Mouse (Mus musculus) heart, embryonic 15.5 days (tissue): ENCODE measurements around the gene Uap1l1. TPM values are rescaled to one million over a fixed set of nuclear protein-coding genes. Genes with fewer than 3 reads are reported as not detected.

ENCODE experiments used
- ATAC-seq: fragments of 200-750 bp; cut with Nextera tagmentation; replicated peaks from 2 replicates; pipeline ENCODE4 v1.8.0; 2017; ENCODE audit warnings: low read depth, moderate TSS enrichment; ENCODE audit not compliant: insufficient number of reproducible peaks, insufficient read depth, low FRiP score
- H3K27ac ChIP-seq: fragments of 300-500 bp; sonication (generic); 2 replicates; pipeline ENCODE4 v1.5.1; 2015; ENCODE audit warnings: mild to moderate bottlenecking, inconsistent platforms
- H3K27me3 ChIP-seq: fragments of 300-500 bp; sonication (generic); 2 replicates; pipeline ENCODE4 v1.6.1; 2015; ENCODE audit warnings: inconsistent platforms
- H3K36me3 ChIP-seq: fragments of 300-500 bp; sonication (generic); 2 replicates; pipeline ENCODE4 v1.6.1; 2015; ENCODE audit warnings: mild to moderate bottlenecking, inconsistent platforms
- H3K4me1 ChIP-seq: fragments of 300-500 bp; sonication (generic); replicated peaks from 2 replicates; pipeline ENCODE4 v1.6.1; 2015; ENCODE audit warnings: inconsistent platforms
- H3K4me2 ChIP-seq: fragments of 300-500 bp; sonication (generic); 2 replicates; pipeline ENCODE4 v1.6.1; 2015; ENCODE audit warnings: inconsistent platforms, mild to moderate bottlenecking, moderate library complexity
- H3K4me3 ChIP-seq: fragments of 300-500 bp; sonication (generic); 2 replicates; pipeline ENCODE4 v1.5.1; 2015; ENCODE audit warnings: mild to moderate bottlenecking, inconsistent platforms
- H3K9ac ChIP-seq: fragments of 300-500 bp; sonication (generic); 2 replicates; pipeline ENCODE4 v1.6.1; 2015; ENCODE audit warnings: mild to moderate bottlenecking, inconsistent platforms
- H3K9me3 ChIP-seq: fragments of 300-500 bp; sonication (generic); replicated peaks from 2 replicates; pipeline ENCODE4 v1.6.1; 2016; ENCODE audit warnings: inconsistent platforms
- WGBS: fragments of 180-500 bp; shearing (Covaris S2); methylation state at CpG from one replicate; pipeline ENCODE4 v1.1.7; 2015; ENCODE audit warnings: mixed read lengths; 5-methylcytosine and 5-hydroxymethylcytosine counted together
- polyA plus RNA-seq: library from polyadenylated mRNA; unstranded; fragments of >200 nt; fragmentation: Nextera tagmentation; extraction: Ambion mirVana; gene quantifications from 2 replicates; pipeline ENCODE4 v1.2.1, GENCODE M21; 2015

The Uap1l1 gene
- polyA plus RNA-seq, 1 experiment from 2014 or later: 13.9 TPM

DNA sequence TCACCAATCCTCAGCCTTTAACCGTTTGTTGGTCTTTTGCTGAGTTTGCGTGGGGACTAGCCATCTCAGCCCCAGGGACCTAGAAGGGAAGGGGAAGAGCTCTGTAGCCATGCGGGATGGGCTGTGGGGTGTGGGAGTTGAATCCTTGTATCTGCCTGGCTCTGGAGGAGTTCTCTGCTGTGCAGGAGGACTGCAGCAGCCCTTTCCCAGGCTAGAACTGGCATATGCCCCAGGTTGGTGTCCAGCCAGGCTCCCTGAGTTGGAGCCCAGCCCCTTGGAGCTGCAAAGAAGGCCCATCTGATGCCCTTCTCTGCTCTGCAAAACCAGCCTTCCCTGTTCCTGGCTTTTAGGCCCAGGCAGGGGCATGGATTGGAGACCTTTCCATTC lies 31.1 kb upstream of the Uap1l1 start:
- 35% methylated on average over 3 of the region's 3 CpGs for WGBS
- peaks cover 86% of the 10 kb centered on the region for H3K27me3 ChIP-seq
- H3K4me3 ChIP-seq: peak overlapping the region; percentile 37
- no peak for ATAC-seq
- H3K36me3 ChIP-seq: no peaks in the 10 kb centered on the region
- no peaks in the 10 kb centered on the region for H3K9me3 ChIP-seq
- peaks cover 24% of the 10 kb centered on the region for H3K4me1 ChIP-seq
- no peak overlapping the region for H3K27ac ChIP-seq
- no peak overlapping the region for H3K9ac ChIP-seq
- H3K4me2 ChIP-seq: peak overlapping the region; percentile 69

DNA sequence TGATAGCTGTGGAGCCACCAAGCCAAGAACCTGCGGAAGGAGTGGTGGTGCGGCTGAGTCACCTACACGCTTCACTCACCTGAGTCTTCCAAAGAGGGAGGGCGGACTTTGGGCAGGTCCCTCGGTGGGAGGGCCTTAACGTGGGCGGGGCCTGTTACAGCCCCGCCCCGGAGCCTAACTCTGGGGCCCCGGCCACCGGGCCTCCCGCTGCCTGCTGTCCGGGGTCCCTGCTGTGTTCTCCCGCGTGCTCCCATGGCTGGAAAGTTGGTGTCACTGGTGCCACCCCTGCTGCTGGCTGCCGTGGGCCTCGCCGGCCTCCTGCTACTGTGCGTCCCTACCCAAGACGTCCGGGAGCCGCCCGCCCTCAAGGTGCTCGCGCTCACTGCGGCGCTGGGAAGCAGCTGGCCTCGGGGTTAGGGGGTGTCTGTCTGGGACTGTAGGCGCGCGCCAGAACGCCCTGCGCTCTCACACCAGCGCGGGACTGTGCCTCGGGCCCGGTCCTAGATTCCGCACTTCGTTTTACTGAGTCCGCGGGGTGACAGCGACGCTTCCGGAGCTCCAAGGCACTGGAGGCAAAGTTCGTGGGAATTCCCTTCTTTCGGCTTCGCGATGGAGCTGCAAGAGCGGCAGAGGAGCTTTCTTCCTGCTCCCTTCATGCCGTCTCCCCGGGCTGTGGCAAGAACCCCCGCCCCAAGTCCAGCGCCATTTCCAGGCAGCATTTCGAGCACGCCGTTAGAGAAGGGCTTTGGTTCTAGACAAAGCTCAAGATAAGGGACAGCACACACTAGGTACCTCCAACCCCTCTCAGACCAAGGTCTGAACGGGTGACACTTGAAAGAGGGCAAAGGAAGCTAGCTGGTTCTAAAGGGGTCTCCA lies 30.5 kb upstream of the Uap1l1 start, which contains the start of gene Entpd2:
Gene Entpd2 (plus strand): TSS at position 154 of the 876 bp plus-strand sequence.
- H3K4me2 ChIP-seq: peak within 1 kb of the TSS; percentile 69
- peak within 1 kb of the TSS; percentile 37 for H3K4me3 ChIP-seq
- peak within 1 kb of the TSS; percentile 11; the same call in 1 of the 2 replicates for H3K9ac ChIP-seq
- no peak within 1 kb of the TSS for H3K27ac ChIP-seq
- H3K9me3 ChIP-seq: no peaks in the 10 kb centered on the region
- 0 out of 2 replicates have a peak, but pooled peaks have one; percentile 16 for ATAC-seq
- H3K27me3 ChIP-seq: peaks cover 80% of the 10 kb centered on the region
- WGBS: 2% methylated on average over 57 of the region's 57 CpGs
- no peaks in the 10 kb centered on the region for H3K36me3 ChIP-seq
- peaks cover 24% of the 10 kb centered on the region for H3K4me1 ChIP-seq

DNA sequence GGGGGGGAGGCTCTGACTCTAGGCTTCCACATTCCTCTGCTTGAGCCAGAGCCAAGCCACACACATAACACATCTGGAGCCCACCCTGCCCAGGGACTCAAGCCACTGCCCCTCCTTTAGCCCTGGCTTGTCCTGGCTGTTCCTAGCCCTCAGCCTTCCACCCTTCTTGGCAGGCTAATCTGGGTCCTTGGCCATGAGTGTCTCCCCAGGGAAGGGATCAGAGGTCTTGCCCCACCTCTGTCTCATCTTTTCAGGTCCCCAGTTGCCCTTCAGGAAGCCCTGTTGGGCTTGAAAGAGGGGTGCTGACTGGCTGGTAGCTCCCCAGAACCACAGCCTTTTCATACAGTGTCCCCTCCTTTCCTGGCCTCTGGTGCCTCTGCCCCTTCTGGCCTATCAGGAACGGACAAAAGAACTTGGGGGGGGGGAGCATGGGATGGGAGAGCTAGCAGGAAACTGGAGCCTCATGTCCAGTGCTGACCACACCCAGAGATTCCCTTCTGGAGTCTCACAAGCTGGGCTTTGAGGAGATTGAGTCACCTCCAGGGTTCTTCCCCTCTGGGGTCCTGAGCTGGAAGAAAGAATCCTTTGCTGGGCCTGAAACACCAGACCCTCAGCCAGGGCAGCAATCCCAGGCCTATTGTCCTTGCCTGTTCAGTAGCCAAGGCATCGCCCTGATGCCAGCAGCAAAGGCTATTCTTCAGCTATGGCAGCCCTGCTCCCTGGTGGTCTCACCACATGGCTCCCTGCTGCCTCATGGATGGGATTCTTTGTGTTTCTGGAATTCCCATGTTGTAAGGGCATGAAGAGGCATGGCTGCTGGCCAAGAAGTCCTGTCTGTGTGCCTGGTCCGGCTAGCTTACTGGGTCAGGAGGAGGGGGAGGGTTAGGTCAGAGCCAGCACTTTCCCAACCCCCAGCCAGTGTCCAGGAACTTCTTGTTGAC lies 29.1 kb upstream of the Uap1l1 start:
- Histone ChIP-seq H3K4me1 (peaks cover 20% of the 10 kb centered on the region), H3K27ac (no peak overlapping the region), H3K4me3 (no peak overlapping the region), H3K27me3 (peaks cover 65% of the 10 kb centered on the region), H3K36me3 (no peaks in the 10 kb centered on the region), H3K9ac (no peak overlapping the region), H3K9me3 (no peaks in the 10 kb centered on the region), H3K4me2 (no peak overlapping the region)
- ATAC-seq: no peak; the same call in 1 of the 2 replicates
- 28% methylated on average over 3 of the region's 3 CpGs for WGBS

DNA sequence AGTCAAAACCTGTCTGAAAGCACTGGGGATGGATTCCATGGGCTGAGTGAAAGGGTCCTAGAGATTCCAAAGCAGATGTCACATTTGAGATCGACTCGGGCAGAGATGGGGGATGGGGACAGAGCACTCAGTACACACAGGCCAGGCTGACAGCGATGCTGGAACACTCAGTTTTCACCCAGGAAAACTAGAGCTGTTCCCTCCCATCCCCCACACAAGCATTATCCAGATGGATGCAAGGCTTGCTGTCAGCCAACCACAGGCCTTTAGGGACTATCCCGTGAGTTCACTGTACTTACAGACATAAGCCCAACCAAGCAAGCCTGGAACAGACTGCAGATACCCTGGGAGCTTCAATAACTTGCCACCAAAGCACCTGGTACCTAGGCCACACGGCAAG lies 25.8 kb upstream of the Uap1l1 start:
- no peaks in the 10 kb centered on the region for H3K36me3 ChIP-seq
- H3K9me3 ChIP-seq: no peaks in the 10 kb centered on the region
- ATAC-seq: no peak
- H3K27me3 ChIP-seq: peaks cover 37% of the 10 kb centered on the region
- no peak overlapping the region for H3K27ac ChIP-seq
- no peak overlapping the region for H3K9ac ChIP-seq
- no peak overlapping the region for H3K4me2 ChIP-seq
- H3K4me1 ChIP-seq: peaks cover 17% of the 10 kb centered on the region
- WGBS: 58% methylated on average over 5 of the region's 5 CpGs
- H3K4me3 ChIP-seq: no peak overlapping the region

DNA sequence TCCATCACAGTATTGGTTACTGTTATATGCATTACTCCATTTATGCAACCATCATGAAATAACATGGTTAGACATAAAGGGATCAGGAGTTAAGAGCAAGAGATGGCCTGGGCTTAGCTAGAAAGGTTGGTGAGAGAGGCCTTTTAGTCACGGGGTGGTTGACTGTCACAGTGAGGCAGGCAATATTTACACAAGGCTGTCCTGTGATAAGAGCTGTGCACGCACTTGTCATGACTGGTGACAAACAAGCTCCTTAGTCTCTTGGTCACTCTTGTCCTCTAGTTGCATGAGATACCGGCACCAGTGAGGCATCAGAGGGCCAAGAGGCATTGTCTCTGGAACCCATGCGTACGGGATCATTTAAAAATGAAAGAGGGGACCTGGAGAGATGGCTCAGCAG lies 19.0 kb upstream of the Uap1l1 start:
- no peaks in the 10 kb centered on the region for H3K4me1 ChIP-seq
- H3K27me3 ChIP-seq: peaks cover 10% of the 10 kb centered on the region; the same call in 1 of the 2 replicates
- H3K9me3 ChIP-seq: no peaks in the 10 kb centered on the region
- H3K9ac ChIP-seq: no peak overlapping the region
- no peak overlapping the region for H3K27ac ChIP-seq
- 52% methylated on average over 5 of the region's 5 CpGs for WGBS
- no peak overlapping the region for H3K4me3 ChIP-seq
- H3K4me2 ChIP-seq: no peak overlapping the region
- H3K36me3 ChIP-seq: no peaks in the 10 kb centered on the region
- no peak for ATAC-seq

DNA sequence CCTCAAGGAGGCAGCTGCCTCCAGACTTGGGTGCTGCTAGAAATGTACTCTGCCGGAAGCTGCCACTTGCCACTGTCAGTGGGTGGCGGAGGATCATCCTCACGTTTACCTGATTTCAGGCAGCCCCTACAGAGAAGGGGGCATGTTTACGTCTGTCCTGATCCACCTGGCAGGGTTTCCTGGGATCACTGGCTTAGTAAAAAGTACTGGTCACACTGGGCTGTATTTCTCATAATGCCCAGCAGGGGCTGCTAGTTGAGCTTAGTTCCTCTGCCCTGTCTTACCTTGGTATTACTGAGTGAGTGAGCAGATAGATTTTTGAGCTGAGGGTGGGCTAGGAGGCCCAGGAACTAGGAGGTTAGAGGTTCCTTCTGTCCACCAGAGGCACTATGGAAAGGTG lies 11.1 kb upstream of the Uap1l1 start:
- Histone ChIP-seq H3K4me1 (peaks cover 20% of the 10 kb centered on the region), H3K27me3 (0 out of 2 replicates have a peak, but pooled peaks cover 4% of the 10 kb centered on the region), H3K9me3 (no peaks in the 10 kb centered on the region), H3K9ac (no peak overlapping the region), H3K27ac (no peak overlapping the region), H3K4me2 (no peak overlapping the region), H3K4me3 (no peak overlapping the region), H3K36me3 (peaks cover 12% of the 10 kb centered on the region)
- no peak for ATAC-seq
- 57% methylated on average over 4 of the region's 4 CpGs for WGBS

DNA sequence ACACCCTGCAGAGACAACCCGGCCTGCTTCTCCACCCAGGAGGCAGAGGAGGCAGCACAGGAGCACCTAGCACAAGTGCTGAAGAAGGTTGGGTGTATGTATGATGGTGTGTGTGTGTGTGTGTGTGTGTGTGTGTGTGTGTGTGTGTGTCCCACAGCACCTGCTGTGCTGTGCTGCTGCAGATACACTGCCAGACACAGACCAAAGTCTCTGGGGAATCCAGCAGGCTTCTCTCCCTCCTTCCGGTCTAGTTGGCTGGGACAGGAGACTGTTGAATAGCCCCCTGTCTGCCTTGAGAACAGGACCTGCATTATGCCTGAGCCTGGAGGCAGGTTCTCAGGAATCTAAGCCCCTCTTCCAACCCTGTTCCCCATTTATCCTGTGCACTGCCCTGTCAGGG lies 7.9 kb upstream of the Uap1l1 start:
- H3K9ac ChIP-seq: peak overlapping the region; percentile 65
- peaks cover 9% of the 10 kb centered on the region for H3K27me3 ChIP-seq
- no peak overlapping the region for H3K27ac ChIP-seq
- peaks cover 24% of the 10 kb centered on the region for H3K4me1 ChIP-seq
- WGBS: 61% methylated on average over 2 of the region's 2 CpGs
- H3K4me2 ChIP-seq: peak overlapping the region; percentile 99
- no peaks in the 10 kb centered on the region for H3K9me3 ChIP-seq
- H3K36me3 ChIP-seq: peaks cover 12% of the 10 kb centered on the region
- no peak for ATAC-seq
- peak overlapping the region; percentile 84 for H3K4me3 ChIP-seq

DNA sequence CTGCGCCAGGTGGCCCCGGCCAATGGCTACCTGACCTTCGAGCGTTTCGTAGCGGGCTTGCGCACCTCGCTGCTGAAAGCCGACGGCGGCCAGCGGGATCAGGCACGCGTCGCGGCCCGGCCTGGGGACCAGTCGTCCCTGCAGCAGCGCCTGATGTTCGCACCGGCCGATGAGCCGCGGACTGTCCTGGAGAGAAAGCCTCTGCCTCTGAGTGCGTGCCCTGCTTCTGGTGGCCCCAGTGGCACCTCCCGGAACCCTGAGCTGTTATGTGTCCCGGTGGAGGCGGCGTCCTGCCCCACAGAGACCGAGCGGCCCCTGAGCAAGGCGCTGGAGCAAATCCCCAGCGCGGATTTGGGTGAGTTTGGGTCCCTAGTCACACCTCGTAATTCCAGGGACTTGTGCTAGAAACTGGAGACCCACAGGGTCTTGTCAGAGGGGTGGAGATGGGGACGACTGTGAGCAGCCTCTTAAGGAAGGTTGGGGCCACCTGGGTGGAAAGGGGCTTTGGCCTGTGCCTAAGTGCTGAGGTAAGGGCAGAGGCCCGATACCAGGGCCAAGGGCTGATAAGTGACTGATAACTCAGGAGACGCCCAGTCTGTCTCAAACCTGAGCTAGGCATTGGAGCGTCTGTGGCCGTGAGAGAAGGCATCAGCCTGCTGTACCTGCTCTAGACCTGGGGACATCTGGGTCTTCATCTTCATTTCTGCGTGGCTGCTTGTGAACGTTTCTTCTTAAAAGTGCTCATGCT lies 7.3 kb upstream of the Uap1l1 start:
- no peaks in the 10 kb centered on the region for H3K9me3 ChIP-seq
- no peak for ATAC-seq
- H3K27me3 ChIP-seq: peaks cover 10% of the 10 kb centered on the region
- H3K9ac ChIP-seq: peak overlapping the region; percentile 65
- WGBS: 2% methylated on average over 42 of the region's 42 CpGs
- H3K36me3 ChIP-seq: peaks cover 12% of the 10 kb centered on the region
- no peak overlapping the region for H3K27ac ChIP-seq
- H3K4me1 ChIP-seq: peaks cover 24% of the 10 kb centered on the region
- H3K4me3 ChIP-seq: peak overlapping the region; percentile 84
- H3K4me2 ChIP-seq: peak overlapping the region; percentile 99

DNA sequence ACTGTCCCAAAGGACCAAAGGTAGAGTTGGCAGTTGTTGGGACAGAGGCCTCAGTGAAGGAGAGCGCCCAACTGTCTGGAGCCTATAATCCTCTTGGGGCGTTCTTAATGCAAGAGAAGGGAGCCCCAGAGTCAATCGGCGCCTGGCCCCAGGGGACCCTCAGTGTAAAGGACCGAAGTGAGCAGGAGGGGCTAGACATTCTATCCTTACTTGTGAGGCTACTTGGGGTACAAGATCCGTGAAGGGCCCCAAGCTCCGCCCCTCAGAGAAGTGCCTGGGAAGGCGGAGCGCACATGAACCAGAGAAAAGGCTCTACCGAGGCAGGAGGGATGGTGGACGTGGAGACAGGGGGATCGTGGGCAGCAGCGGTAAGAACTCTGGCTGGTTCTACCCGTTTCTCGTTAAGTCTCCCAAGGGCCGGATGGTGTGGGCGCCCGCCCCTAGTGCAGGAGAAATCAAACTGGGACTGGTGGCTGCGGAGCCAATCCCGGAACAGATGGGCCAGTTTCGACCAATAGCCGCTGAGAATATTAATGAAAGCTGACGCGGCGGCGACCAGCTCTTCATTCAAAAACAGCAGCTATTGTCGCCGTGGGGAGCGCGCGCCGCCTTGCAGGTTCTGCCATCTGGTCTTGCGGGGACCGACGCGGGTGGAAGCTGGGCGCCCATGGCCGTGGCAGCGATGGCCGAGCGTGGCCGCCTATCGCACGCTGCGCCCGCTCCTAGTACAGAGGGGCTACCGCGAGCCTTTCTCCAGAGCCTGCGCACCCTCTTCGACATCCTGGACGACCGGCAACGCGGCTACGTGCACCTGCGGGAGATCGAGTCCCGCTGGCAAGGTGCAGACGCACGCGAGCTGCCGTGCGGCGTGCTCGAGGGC lies 6.5 kb upstream of the Uap1l1 start, which contains the start of gene Sapcd2:
Gene Sapcd2 (plus strand): TSS at position 558 of the 880 bp plus-strand sequence.
- H3K4me2 ChIP-seq: peak within 1 kb of the TSS; percentile 99
- H3K9me3 ChIP-seq: no peaks in the 10 kb centered on the region
- peaks cover 24% of the 10 kb centered on the region for H3K4me1 ChIP-seq
- H3K9ac ChIP-seq: peak within 1 kb of the TSS; percentile 74
- WGBS: 1% methylated on average over 65 of the region's 65 CpGs
- H3K27me3 ChIP-seq: peaks cover 14% of the 10 kb centered on the region
- H3K36me3 ChIP-seq: peaks cover 12% of the 10 kb centered on the region
- H3K27ac ChIP-seq: peak within 1 kb of the TSS; percentile 82
- peak within 1 kb of the TSS; percentile 84 for H3K4me3 ChIP-seq
- peak; percentile 81 for ATAC-seq

DNA sequence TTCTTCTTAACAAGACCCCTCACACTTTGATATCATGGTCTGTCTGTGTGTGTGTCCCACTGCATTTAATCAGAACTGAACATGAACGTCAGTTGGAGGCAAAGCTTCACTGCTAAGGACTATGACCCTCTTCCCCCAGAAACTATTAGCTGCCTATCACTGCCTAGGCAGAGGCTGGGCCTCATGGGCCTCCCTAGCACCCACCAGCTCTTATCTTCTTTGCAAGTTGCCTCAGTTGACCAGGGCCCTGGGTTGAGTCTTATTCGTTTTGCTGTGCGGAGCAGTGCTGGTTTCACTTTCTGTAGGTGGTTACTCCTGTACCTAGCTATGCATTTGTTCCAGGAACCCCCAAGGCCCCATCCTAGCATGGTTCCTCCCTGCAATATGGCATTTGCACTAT lies 4.5 kb upstream of the Uap1l1 start:
- 79% methylated on average over 3 of the region's 3 CpGs for WGBS
- no peak overlapping the region for H3K27ac ChIP-seq
- no peak for ATAC-seq

More for the DNA sequence above, 4.5 kb upstream of the Uap1l1 start:
- Histone ChIP-seq H3K9ac (no peak overlapping the region), H3K4me1 (peaks cover 29% of the 10 kb centered on the region), H3K4me2 (no peak overlapping the region), H3K36me3 (no peaks in the 10 kb centered on the region; the same call in 1 of the 2 replicates), H3K4me3 (no peak overlapping the region), H3K9me3 (no peaks in the 10 kb centered on the region), H3K27me3 (peaks cover 24% of the 10 kb centered on the region)
